Mouse (Mus musculus) left cerebral cortex, postnatal 4 days (tissue): ENCODE results near the gene Caprin2. TPM values are rescaled to one million over a fixed set of nuclear protein-coding genes. Genes with fewer than 3 reads are reported as not detected.
A peak's percentile ranks its signal among the peaks of the same experiment; 100 is the strongest.

ENCODE experiments used
- DNase-seq: peaks from one replicate; pipeline ENCODE4 v3.0.0-alpha.2; 2022
- intact Hi-C: fragments of 180-260 bp; cut with DNase I; formaldehyde crosslinking; loops from one replicate; pipeline ENCODE4 v1.15.1; 2025
- total RNA-seq, 2 experiments: library from RNA; stranded (reverse); gene quantifications; 2 replicates each; pipeline ENCODE4 v1.2.3; 2021

Gene Caprin2
- total RNA-seq, 2 experiments from 2014 or later, result 9.5 to 11.5 TPM

DNA sequence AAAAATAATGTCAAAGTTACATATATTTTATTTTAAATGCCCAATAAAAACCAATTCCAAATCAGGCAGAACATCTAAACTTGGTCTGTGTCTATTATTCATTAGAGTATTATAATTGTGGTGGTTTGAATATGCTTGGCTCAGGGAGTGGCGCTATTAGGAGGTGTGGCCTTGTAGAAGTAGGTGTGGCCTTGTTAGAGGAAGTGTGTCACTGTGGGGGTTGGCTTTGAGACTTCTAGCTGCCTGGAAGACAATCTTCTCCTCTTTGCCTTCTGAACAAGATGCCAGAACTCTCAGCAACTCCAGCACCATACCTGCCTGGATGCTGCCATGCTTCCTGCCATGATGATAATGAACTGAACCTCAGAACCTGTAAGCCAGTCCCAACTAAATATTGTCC, 22.1 kb downstream of the Caprin2 start:
- intact Hi-C loops, result no loop called here

DNA sequence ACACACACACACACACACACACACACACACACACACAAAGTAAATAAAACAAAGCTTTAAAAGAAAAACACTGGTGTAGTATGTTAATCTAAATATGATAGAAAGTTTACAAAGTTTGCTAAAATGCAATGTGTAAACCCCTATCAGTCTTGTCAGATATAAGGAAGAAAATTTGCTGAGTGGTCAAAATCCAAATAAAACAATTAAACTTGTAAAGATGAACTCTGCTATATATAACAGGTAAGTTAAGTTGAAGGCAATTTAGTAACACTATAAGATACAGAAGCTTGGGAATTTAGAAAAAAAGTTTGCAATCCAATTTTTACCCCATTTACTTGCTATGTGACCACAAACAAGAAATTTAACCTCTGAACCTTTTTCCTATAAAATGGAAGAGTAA, 50.4 kb downstream of the Caprin2 start:
- no peak for DNase-seq
- intact Hi-C loops, result no loop called here

More for the DNA sequence above, 22.1 kb downstream of the Caprin2 start:
- DNase-seq, result no peak

DNA sequence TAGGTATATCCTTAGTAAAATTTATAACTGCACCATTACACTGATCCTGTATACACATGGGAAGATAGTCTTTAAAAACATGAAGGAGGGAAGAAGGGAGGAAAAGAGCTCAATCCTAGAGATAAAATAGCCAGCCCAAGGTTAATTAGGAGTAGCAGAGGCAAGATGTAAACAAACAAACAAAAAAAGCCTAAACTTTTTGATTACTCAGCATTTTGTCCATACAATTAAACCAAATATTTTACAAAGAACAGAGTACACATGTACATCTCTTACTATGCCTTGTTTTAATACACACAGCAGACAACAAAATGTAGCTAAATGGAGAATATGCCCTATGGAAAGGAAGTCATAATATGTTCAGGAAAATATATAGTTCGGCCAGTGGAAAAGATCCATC, 54.3 kb downstream of the Caprin2 start:
- no peak for DNase-seq
- intact Hi-C loops, result no loop called here

DNA sequence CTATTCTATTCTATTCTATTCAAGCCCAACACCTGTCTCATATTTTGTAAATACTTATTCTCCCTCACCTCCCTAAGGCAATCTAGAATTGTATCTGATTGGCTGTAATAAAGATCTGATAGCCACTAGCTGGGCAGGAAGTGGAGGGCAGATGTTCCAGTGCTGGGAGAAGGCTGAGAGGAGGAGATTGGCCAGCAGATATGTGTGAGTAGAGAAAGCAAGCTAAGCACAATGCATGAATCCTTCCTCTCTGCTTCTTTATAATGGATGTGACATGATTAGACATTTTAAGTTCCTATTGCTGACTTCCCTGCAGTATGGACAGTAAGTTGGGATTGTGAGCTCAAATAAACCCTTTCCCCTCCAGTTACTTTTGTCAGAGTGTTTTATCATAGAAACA, 57.6 kb downstream of the Caprin2 start:
- DNase-seq, result no peak
- intact Hi-C loops, result no loop called here

DNA sequence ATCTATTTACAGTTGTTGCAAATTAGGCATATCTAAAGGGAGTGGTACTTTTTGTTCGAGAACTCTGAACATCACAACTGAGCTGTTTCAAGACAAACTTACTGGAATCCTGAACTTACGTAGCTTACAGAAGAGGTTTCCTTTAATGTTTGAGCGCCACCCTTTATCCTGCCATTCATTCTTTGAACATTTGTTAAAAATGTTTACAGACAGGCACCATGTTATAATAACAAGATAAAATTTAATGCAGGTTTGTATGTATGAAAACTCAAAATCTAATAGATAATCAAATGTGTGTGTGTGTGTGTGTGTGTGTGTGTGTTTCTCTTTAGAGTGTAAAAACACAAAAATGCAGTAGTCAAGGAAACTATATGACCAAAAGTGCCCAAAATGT, 64.3 kb downstream of the Caprin2 start:
- intact Hi-C loops, result loop anchor here (5.0 kb wide), 1 partner anchor 66 kb away; the partner anchor contains the start of gene Caprin2
- no peak for DNase-seq

DNA sequence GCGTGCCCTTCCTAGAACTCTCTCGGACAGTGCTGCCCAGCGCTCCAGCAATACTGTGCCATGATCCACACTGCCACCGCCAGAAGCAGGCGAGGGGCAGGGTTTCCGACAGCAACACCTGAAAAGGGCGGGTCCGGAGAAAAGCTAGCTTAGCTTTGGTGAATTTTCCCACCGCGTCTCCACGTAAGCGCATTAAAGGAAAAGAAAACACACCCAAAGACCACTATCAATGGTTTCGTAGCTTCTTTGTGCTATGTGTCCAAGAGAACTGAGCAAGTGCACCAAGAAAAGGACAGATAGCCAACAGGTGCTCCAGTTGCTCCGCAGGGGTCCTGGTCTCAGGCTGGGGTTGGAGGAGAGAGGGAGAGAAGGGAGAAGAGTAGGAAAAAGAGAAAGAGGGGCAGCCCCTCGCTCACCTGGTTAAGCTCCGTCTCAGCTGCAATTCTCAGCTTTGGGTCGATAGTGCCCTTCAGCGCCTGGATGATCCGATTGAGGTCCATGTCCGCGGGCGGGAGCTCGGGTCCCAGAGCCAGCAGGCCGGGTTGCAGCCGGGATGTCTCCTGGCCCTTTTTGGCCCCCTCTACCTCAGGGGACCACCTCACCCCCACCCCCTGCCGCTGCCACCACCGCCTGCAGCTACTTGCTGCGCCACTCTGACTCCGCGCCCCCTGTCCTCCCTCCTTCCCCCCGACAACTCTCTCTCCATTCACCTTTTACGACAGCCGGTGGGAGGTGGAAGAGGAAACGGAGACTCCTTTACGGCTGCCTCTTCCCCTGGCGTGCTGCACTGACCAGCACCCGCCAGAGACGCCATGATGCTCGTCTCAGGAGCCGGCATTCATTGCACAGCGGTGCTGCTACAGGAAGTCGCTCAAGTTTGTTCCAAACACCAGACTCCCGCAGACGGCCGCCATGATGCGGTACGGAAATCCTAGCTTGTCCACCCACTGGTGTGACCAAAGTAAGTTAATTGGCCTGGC, 65.0 kb downstream of the Caprin2 start, which contains the start of gene Ipo8:
Gene Ipo8 (minus strand): TSS at position 720 of the 980 bp plus-strand sequence.
- DNase-seq, result peak; percentile 93
- intact Hi-C loops, result loop anchor here (5.0 kb wide), 1 partner anchor 66 kb away; the partner anchor contains the start of gene Caprin2

DNA sequence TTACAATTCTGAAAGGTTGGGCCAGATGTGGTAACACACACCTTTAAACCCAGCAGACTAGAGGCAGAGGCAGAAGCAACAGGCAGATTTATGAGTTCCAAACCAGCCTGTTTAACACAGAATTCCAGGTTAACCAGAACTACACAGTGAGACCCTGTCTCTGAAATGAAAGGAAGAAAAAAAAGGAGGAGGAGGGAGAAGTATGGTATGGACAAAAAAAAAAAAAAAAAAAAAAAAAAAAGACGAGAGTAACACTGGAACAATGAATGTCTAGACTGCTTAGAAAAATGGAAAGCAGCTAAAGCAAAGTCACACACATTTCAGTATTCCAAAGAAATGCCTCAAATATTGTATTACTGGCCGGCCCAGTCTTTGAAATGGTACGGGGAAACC, 65.7 kb downstream of the Caprin2 start:
- no peak for DNase-seq
- intact Hi-C loops, result loop anchor here (5.0 kb wide), 1 partner anchor 67 kb away; the partner anchor contains the start of gene Caprin2

DNA sequence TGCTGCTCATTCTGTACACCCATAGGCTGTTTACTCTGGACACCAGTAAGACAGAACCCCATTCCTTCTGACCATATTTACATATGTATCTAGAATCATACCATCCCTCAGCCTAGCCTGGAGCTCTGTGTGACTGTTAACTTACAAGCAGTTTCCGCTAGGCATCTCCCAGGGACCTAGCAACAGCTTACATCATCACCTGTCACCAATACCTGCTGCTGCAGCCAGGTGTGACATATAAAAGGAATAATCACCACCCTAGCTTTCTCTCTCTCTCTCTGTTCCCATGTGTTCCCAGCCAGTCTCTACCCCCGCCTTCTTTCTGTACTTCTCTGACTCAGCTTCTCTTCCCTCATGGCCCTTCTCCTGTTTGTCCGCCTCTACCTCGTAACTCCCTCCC, 69.9 kb downstream of the Caprin2 start:
- intact Hi-C loops, result no loop called here

DNA sequence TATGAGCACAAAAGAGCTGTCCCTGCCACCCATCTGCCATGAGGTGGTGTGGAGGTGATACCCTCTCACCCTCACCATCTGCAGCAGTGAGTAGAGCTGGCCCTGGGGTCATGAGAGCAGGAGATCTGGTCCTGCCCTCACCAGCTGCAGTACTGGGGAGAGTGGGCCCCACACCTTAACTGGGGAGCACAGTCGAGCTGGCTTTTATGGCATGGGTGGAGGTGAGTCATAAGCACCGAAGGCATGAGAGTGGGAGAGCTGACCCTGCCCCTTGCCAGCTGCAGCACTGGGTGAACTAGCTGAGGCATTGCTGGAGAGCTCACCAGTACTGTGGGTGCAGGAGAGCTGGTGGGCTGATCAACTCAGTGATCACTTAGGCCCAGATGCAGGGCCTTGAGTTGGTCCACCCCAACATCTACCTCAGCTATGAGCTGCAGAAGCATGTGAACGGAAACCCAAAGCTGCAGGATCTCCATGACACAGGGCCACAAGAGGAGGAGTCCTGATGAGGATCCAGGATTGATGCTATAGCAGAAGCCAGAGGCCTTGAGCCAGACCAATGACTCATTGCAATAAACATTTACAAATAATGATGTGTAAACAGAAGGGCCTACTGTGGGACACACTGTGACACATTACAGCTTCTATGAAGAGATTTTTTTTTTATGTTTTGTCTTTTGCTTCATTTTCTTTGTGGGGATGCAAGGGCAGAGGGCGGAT, 77.3 kb downstream of the Caprin2 start:
- no peak for DNase-seq
- intact Hi-C loops, result no loop called here

More for the DNA sequence above, 69.9 kb downstream of the Caprin2 start:
- no peak for DNase-seq

DNA sequence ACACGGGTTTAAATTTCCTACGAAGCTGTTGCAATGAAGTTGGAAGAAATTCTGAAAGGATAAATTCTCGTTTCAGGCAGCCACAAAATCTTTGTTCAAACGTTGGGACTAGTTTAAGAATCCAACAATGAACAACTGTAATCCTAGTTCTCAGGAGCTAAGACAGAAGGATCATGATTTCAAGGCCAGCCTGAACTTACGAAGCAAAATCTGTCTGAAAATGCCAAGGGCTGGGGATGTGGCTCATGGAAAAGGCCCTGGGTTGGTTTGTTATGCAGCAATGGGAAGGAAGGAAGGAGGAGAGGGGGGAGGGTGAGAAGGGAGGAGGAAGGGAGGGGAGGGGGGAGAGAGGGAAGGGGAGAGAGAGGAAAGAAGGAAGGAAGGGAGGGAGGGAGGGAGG, 79.3 kb downstream of the Caprin2 start:
- intact Hi-C loops, result no loop called here
- DNase-seq, result no peak

DNA sequence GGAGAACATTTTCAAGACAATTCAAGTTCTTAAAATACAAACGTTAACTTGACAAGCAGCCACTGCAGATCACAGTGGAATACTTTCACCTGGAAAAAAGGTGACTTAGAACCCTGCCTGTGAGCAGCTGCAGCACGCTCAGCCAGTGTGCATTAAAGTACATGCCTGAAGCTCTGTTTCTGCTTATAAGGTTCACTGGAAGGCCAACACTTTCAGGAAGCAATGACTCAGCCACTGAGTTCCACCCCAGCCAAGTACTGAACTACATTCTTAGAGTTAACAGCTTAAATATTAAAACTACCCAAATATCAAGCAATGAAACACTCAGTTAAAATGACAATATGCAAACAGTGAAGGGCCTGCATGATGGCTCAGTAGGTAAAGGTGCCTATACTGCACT, 84.9 kb downstream of the Caprin2 start:
- DNase-seq, result no peak
- intact Hi-C loops, result no loop called here

DNA sequence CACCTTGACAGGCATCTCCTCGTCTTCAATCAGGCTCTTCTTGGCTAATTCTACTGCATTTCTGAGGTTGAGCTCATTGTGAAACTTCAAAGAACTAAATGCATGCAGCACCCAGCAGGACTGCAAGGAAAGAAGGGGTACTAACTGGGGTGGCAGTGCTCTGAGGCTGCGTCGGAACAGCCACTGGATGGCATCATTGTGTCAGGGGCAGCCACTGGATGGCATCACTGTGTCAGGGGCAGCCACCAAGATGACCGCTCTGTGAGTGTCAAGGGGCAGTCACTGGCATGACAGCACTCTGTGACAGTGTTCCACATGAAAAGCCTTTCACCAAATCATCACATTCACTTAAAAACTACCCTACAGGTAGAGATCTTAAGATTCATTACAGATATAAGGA, 96.3 kb downstream of the Caprin2 start:
- intact Hi-C loops, result no loop called here
- no peak for DNase-seq

DNA sequence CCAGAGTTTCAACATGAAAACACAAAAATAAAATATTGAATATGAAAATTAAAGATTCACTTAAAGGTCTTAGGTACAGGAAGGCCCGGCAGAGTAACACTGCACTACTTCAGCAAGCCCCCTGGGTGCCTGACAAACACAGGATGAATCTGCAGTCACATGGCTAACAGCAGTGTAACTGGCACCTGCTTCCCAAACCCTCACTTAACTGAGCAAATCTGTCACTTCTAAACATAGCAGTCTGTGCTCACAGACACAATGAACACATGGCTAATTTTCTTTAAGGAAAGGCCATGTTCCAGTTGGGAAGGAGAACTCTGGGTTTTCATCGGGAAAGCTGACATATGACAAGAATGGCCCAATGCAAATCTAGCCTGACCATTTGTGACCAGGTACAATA, 100.9 kb downstream of the Caprin2 start:
- intact Hi-C loops, result no loop called here
- DNase-seq, result no peak

Other genes starting within 250 kb of the Caprin2 start
- gene Ipo8, start 64.8 kb downstream of the Caprin2 start, total RNA-seq, result 10 to 100 TPM; 35.1 to 39.9 TPM
- 1 to 10 TPM; 8.2 to 9.6 TPM for gene Sinhcaf, start 50.2 kb upstream of the Caprin2 start, total RNA-seq
- 10 to 100 TPM; 43.8 to 46.8 TPM for gene Dennd5b, start 205.4 kb upstream of the Caprin2 start, total RNA-seq
- not detected for gene Gm10203, start 233.9 kb upstream of the Caprin2 start, total RNA-seq
- gene Etfbkmt, start 243.6 kb upstream of the Caprin2 start, total RNA-seq, result 1 to 10 TPM; 3.7 to 4.3 TPM